Mouse (Mus musculus): Measurements from ENCODE around the gene Scaf11. TPM values are rescaled to one million over a fixed set of nuclear protein-coding genes. Genes with fewer than 3 reads are reported as not detected.

The Scaf11 gene
- polyA plus RNA-seq, 1 experiment from 2014 or later, result 39.4 TPM

DNA sequence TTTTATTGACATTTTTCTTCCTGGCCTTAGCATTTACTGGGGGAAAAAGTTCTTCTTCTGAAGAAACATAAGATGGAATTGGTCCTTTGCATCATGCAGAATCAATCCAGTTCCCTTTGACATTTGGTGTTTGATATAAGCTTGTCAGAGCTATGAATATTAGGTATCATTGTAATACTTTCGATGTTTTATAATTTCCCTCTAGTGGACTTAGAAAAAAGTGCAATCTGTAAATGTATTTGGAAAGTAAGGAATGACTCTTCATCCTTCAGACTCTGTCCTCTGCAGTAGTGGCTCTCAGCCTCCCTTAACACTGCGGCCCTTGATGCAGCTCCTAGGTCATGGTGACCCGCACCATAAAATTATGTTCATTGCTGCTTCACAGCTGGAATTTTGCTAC lies 67.8 kb downstream of the Scaf11 start:
- H3K4me1 ChIP-seq (ENCODE audit: control insufficient read depth, insufficient read depth, low read depth, low read length), result no peaks in the 10 kb centered on the region
- no peaks in the 10 kb centered on the region for H3K9me3 ChIP-seq (ENCODE audit: control insufficient read depth, low read length)
- H3K4me2 ChIP-seq (ENCODE audit: low read length), result no peak overlapping the region
- WGBS, result 94% methylated on average over 3 of the region's 3 CpGs
- no peak overlapping the region for H3K27ac ChIP-seq (ENCODE audit: low read depth, low read length)
- peaks cover 19% of the 10 kb centered on the region for H3K36me3 ChIP-seq (ENCODE audit: control insufficient read depth, insufficient read depth, low read length)
- H3K27me3 ChIP-seq (replicated peaks; ENCODE audit: control insufficient read depth, insufficient read depth, low read length), result no peaks in the 10 kb centered on the region
- H3K9ac ChIP-seq (ENCODE audit: low read depth, low read length), result no peak overlapping the region
- ATAC-seq, result no peak
- no peak overlapping the region for H3K4me3 ChIP-seq (ENCODE audit: low read length)

DNA sequence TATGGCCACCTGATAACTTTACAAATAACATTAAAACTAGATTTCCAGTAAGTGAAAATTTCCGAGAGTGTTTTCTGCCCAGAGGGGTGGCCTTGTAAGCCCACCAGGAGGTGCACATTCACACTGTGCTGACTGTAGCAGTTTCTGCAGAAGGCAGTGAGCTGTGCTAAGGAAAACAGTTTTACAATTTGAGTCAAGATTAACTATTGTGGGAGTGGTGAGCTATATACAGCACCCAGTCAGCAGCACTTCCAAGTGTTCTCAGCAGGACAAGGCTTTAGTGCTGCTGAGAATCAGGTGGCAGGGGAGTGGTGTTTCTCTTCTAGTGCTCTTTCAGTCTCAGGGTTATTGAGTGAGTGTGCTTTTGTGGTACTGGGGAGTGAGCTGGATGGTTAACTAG lies 72.1 kb downstream of the Scaf11 start:
- H3K36me3 ChIP-seq (ENCODE audit: control insufficient read depth, insufficient read depth, low read length), result peaks cover 16% of the 10 kb centered on the region
- H3K9ac ChIP-seq (ENCODE audit: low read depth, low read length), result no peak overlapping the region
- no peaks in the 10 kb centered on the region for H3K4me1 ChIP-seq (ENCODE audit: control insufficient read depth, insufficient read depth, low read depth, low read length)
- no peak overlapping the region for H3K27ac ChIP-seq (ENCODE audit: low read depth, low read length)
- no peak overlapping the region for H3K4me3 ChIP-seq (ENCODE audit: low read length)
- ATAC-seq, result no peak
- no peaks in the 10 kb centered on the region for H3K27me3 ChIP-seq (replicated peaks; ENCODE audit: control insufficient read depth, insufficient read depth, low read length)
- WGBS, result 51% methylated on average over 1 of the region's 1 CpGs
- no peaks in the 10 kb centered on the region for H3K9me3 ChIP-seq (ENCODE audit: control insufficient read depth, low read length)
- no peak overlapping the region for H3K4me2 ChIP-seq (ENCODE audit: low read length)

DNA sequence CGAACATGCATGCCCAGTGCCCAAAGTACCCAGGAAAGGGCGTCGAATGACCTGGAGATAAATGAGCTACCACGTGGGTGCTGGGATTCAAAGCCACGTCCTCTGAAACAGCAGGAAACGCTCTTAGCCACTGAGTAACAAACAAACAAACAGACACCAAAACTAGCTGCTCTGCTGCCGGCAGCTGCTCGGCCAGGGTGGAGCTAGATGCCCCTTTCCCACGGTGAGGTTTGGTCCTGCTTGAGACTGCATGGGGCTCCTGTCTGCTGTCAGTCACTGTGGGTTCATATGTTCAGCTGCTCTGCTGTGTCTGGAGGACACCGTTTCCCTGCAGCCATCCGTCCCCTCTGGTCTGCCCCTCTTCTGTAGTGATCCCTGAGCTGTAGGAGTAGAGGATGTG lies 78.4 kb downstream of the Scaf11 start:
- H3K27ac ChIP-seq (ENCODE audit: low read depth, low read length), result no peak overlapping the region
- no peaks in the 10 kb centered on the region for H3K9me3 ChIP-seq (ENCODE audit: control insufficient read depth, low read length)

GRCm38 (mm10) chr15:96377701-96378100 lies 82.9 kb downstream of the Scaf11 start:
- no peaks in the 10 kb centered on the region for H3K4me1 ChIP-seq (ENCODE audit: control insufficient read depth, insufficient read depth, low read depth, low read length)
- H3K9ac ChIP-seq (ENCODE audit: low read depth, low read length), result no peak overlapping the region
- WGBS, result 85% methylated on average over 7 of the region's 7 CpGs
- no peak for ATAC-seq
- H3K9me3 ChIP-seq (ENCODE audit: control insufficient read depth, low read length), result no peaks in the 10 kb centered on the region
- no peak overlapping the region for H3K4me3 ChIP-seq (ENCODE audit: low read length)
- H3K36me3 ChIP-seq (ENCODE audit: control insufficient read depth, insufficient read depth, low read length), result peaks cover 10% of the 10 kb centered on the region
- no peaks in the 10 kb centered on the region for H3K27me3 ChIP-seq (replicated peaks; ENCODE audit: control insufficient read depth, insufficient read depth, low read length)
- H3K27ac ChIP-seq (ENCODE audit: low read depth, low read length), result no peak overlapping the region
- no peak overlapping the region for H3K4me2 ChIP-seq (ENCODE audit: low read length)

More for the DNA sequence above, 78.4 kb downstream of the Scaf11 start:
- Histone ChIP-seq H3K4me1 (ENCODE audit: control insufficient read depth, insufficient read depth, low read depth, low read length) (no peaks in the 10 kb centered on the region), H3K4me3 (ENCODE audit: low read length) (no peak overlapping the region), H3K4me2 (ENCODE audit: low read length) (no peak overlapping the region), H3K27me3 (replicated peaks; ENCODE audit: control insufficient read depth, insufficient read depth, low read length) (no peaks in the 10 kb centered on the region), H3K9ac (ENCODE audit: low read depth, low read length) (no peak overlapping the region), H3K36me3 (ENCODE audit: control insufficient read depth, insufficient read depth, low read length) (peaks cover 13% of the 10 kb centered on the region)
- 89% methylated on average over 11 of the region's 11 CpGs for WGBS
- no peak for ATAC-seq

DNA sequence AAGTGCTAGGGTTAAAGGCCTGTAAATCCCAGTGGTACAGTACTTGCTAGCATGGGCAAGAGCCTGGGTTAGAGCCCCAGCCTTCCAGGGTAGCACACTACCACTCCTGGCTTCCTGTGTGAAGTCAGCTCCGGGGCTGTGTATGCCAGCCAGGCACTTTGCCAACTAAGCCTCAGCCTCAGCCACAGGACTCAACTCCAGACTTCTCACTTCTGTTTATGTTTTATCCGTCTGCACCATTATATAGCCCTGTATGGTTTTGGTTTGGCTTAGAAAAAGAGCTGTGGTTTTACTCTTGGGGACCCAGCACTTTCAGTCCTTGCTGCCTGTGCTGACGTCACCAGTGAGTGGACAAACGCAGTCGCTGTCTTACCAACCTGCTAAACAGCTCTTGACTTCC lies 83.4 kb downstream of the Scaf11 start:
- Histone ChIP-seq H3K4me2 (ENCODE audit: low read length) (no peak overlapping the region), H3K4me3 (ENCODE audit: low read length) (no peak overlapping the region), H3K27ac (ENCODE audit: low read depth, low read length) (no peak overlapping the region), H3K9me3 (ENCODE audit: control insufficient read depth, low read length) (no peaks in the 10 kb centered on the region), H3K4me1 (ENCODE audit: control insufficient read depth, insufficient read depth, low read depth, low read length) (no peaks in the 10 kb centered on the region), H3K36me3 (ENCODE audit: control insufficient read depth, insufficient read depth, low read length) (peaks cover 15% of the 10 kb centered on the region), H3K9ac (ENCODE audit: low read depth, low read length) (no peak overlapping the region), H3K27me3 (replicated peaks; ENCODE audit: control insufficient read depth, insufficient read depth, low read length) (no peaks in the 10 kb centered on the region)
- no peak for ATAC-seq
- 72% methylated on average over 5 of the region's 5 CpGs for WGBS

- Histone ChIP-seq H3K4me2 (ENCODE audit: low read length) (no peak overlapping the region), H3K9ac (ENCODE audit: low read depth, low read length) (no peak overlapping the region), H3K9me3 (ENCODE audit: control insufficient read depth, low read length) (no peaks in the 10 kb centered on the region), H3K36me3 (ENCODE audit: control insufficient read depth, insufficient read depth, low read length) (peaks cover 21% of the 10 kb centered on the region), H3K27me3 (replicated peaks; ENCODE audit: control insufficient read depth, insufficient read depth, low read length) (no peaks in the 10 kb centered on the region), H3K4me1 (ENCODE audit: control insufficient read depth, insufficient read depth, low read depth, low read length) (no peaks in the 10 kb centered on the region), H3K4me3 (ENCODE audit: low read length) (no peak overlapping the region), H3K27ac (ENCODE audit: low read depth, low read length) (no peak overlapping the region)
- no peak for ATAC-seq
- WGBS, result 94% methylated on average over 2 of the region's 2 CpGs
Measured at GRCm38 (mm10) chr15:96376214-96376613, 84.4 kb downstream of the Scaf11 start.

- 84% methylated on average over 5 of the region's 5 CpGs for WGBS
- H3K4me2 ChIP-seq (ENCODE audit: low read length), result no peak overlapping the region
- no peak overlapping the region for H3K27ac ChIP-seq (ENCODE audit: low read depth, low read length)
- H3K9me3 ChIP-seq (ENCODE audit: control insufficient read depth, low read length), result no peaks in the 10 kb centered on the region
- no peak overlapping the region for H3K9ac ChIP-seq (ENCODE audit: low read depth, low read length)
- H3K27me3 ChIP-seq (replicated peaks; ENCODE audit: control insufficient read depth, insufficient read depth, low read length), result no peaks in the 10 kb centered on the region
- H3K4me3 ChIP-seq (ENCODE audit: low read length), result no peak overlapping the region
- peaks cover 35% of the 10 kb centered on the region for H3K36me3 ChIP-seq (ENCODE audit: control insufficient read depth, insufficient read depth, low read length)
- no peak for ATAC-seq
- no peaks in the 10 kb centered on the region for H3K4me1 ChIP-seq (ENCODE audit: control insufficient read depth, insufficient read depth, low read depth, low read length)
Measured at GRCm38 (mm10) chr15:96373161-96373560, 87.5 kb downstream of the Scaf11 start.

GRCm38 (mm10) chr15:96372628-96373027 lies 88.0 kb downstream of the Scaf11 start:
- Histone ChIP-seq H3K4me3 (ENCODE audit: low read length) (no peak overlapping the region), H3K27me3 (replicated peaks; ENCODE audit: control insufficient read depth, insufficient read depth, low read length) (no peaks in the 10 kb centered on the region), H3K9ac (ENCODE audit: low read depth, low read length) (no peak overlapping the region), H3K4me1 (ENCODE audit: control insufficient read depth, insufficient read depth, low read depth, low read length) (no peaks in the 10 kb centered on the region), H3K9me3 (ENCODE audit: control insufficient read depth, low read length) (no peaks in the 10 kb centered on the region), H3K36me3 (ENCODE audit: control insufficient read depth, insufficient read depth, low read length) (peaks cover 35% of the 10 kb centered on the region), H3K27ac (ENCODE audit: low read depth, low read length) (no peak overlapping the region), H3K4me2 (ENCODE audit: low read length) (no peak overlapping the region)
- WGBS, result 98% methylated on average over 6 of the region's 6 CpGs
- ATAC-seq, result no peak

GRCm38 (mm10) chr15:96371311-96371710 lies 89.3 kb downstream of the Scaf11 start:
- Histone ChIP-seq H3K4me3 (ENCODE audit: low read length) (no peak overlapping the region), H3K9ac (ENCODE audit: low read depth, low read length) (no peak overlapping the region), H3K27me3 (replicated peaks; ENCODE audit: control insufficient read depth, insufficient read depth, low read length) (no peaks in the 10 kb centered on the region), H3K9me3 (ENCODE audit: control insufficient read depth, low read length) (no peaks in the 10 kb centered on the region), H3K4me1 (ENCODE audit: control insufficient read depth, insufficient read depth, low read depth, low read length) (no peaks in the 10 kb centered on the region), H3K27ac (ENCODE audit: low read depth, low read length) (no peak overlapping the region), H3K4me2 (ENCODE audit: low read length) (no peak overlapping the region), H3K36me3 (ENCODE audit: control insufficient read depth, insufficient read depth, low read length) (peaks cover 35% of the 10 kb centered on the region)
- 97% methylated on average over 18 of the region's 18 CpGs for WGBS
- no peak for ATAC-seq
